Mouse (Mus musculus) adrenal gland, adult 18-20 months (tissue): Measurements from ENCODE around the gene Tma16. TPM values are rescaled to one million over a fixed set of nuclear protein-coding genes. Genes with fewer than 3 reads are reported as not detected.

Experiments used
- total RNA-seq, 2 experiments: library from RNA; stranded (reverse); gene quantifications; 1 replicate in 1 of 2; 2 replicates in 1 of 2; pipeline ENCODE4 v1.2.3; 2021

Tma16 gene
- total RNA-seq, 2 experiments from 2014 or later, result 6.9 to 7.3 TPM

Other genes starting within 250 kb of the Tma16 start
- gene Tktl2, start 25.2 kb upstream of the Tma16 start, total RNA-seq, result not detected
- under 1 TPM; 0.13 to 0.27 TPM for gene Npy5r, start 201.6 kb upstream of the Tma16 start, total RNA-seq
- gene Npy1r, start 210.7 kb upstream of the Tma16 start, total RNA-seq, result 1 to 10 TPM; 4.6 to 5.6 TPM